Mouse (Mus musculus) forebrain, embryonic 10.5 days (tissue): ENCODE results near the gene Olfr303. TPM values are rescaled to one million over a fixed set of nuclear protein-coding genes. Genes with fewer than 3 reads are reported as not detected.
"Not testable (repeated sequence)": the region's sequence is repeated elsewhere in the genome, so short reads cannot be mapped to it uniquely, and the experiment has no call there.

Source experiments
- DNase-seq: peaks from one replicate; pipeline ENCODE4 v3.0.0-alpha.2; 2017; ENCODE audit warnings: low spot score; ENCODE audit errors: extremely low spot score
- H3K27ac ChIP-seq: fragments of 300-500 bp; sonication (generic); 2 replicates; pipeline ENCODE4 v1.5.1; 2016; ENCODE audit warnings: mild to moderate bottlenecking
- H3K27me3 ChIP-seq: fragments of 300-500 bp; sonication (generic); 2 replicates; pipeline ENCODE4 v1.6.1; 2016; ENCODE audit warnings: mild to moderate bottlenecking; ENCODE audit not compliant: poor library complexity, severe bottlenecking
- H3K36me3 ChIP-seq: fragments of 300-500 bp; sonication (generic); replicated peaks from 2 replicates; pipeline ENCODE4 v1.6.1; 2016; ENCODE audit warnings: mild to moderate bottlenecking, moderate library complexity
- H3K4me1 ChIP-seq: fragments of 300-500 bp; sonication (generic); 2 replicates; pipeline ENCODE4 v1.6.1; 2016
- H3K4me3 ChIP-seq: fragments of 300-500 bp; sonication (generic); 2 replicates; pipeline ENCODE4 v1.5.1; 2016; ENCODE audit warnings: mild to moderate bottlenecking, moderate library complexity
- H3K9me3 ChIP-seq: fragments of 300-500 bp; sonication (generic); 2 replicates; pipeline ENCODE4 v1.6.1; 2016; ENCODE audit warnings: mild to moderate bottlenecking, moderate library complexity
- WGBS: fragments of 180-500 bp; shearing (Covaris S2); methylation state at CpG from one replicate; pipeline ENCODE4 v1.1.7; 2016; 5-methylcytosine and 5-hydroxymethylcytosine counted together
- polyA plus RNA-seq: library from polyadenylated mRNA; unstranded; fragments of >200 nt; fragmentation: Nextera tagmentation; extraction: Ambion mirVana; gene quantifications from 2 replicates; pipeline ENCODE4 v1.2.1, GENCODE M21; 2016

The Olfr303 gene
- not detected in 2 replicates for polyA plus RNA-seq

DNA sequence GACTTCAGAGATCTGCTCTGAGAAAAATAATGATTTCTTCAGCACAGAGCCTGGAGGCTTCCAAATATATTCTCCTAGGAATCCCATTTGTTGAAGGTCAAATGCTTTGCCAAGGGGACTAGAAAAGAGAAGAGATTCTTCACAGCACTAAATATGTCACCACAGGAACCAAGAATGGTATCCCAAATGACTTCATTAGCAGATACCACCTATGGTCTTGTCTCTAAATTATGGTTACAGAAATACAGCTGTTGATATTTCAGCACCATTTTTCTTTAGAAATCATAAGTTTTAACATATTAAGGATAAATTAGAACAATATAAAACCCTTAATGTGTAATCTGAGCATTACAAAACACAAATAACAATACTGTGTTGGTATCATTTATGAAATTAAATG, at the start of gene Olfr303:
Olfr303 (minus strand) TSS at position 101 of the 400 bp plus-strand sequence.
- H3K27me3 ChIP-seq = no peaks in the 10 kb centered on the region

DNA sequence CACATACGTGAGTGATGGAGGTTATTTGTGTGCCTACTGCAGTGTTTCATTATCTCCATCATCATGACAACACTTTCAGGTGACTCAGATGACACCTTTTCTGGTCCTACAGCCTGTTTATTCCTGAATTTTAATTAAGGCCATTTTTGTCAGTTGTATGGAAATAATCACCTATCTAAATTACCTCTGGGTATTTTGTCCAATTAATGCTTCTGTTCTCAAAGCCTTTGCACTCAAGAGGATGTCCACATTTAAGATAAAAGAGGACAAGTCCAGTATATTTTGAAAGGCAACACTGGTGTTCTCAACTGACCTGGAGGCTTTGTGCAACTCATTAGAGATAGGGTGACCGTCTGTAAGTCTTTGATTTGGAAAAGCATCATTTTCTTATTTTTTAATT, 6.0 kb upstream of the Olfr303 start, which contains the start of gene Olfr301:
Olfr301 (plus strand) TSS at position 301 of the 400 bp plus-strand sequence.
- no peaks in the 10 kb centered on the region for H3K27me3 ChIP-seq
- no peaks in the 10 kb centered on the region for H3K4me1 ChIP-seq
- DNase-seq = no peak
- no peak within 1 kb of the TSS for H3K4me3 ChIP-seq
- WGBS = 88% methylated on average over 2 of the region's 2 CpGs
- no peaks in the 10 kb centered on the region for H3K9me3 ChIP-seq
- H3K36me3 ChIP-seq = no peaks in the 10 kb centered on the region
- no peak within 1 kb of the TSS for H3K27ac ChIP-seq

More for the DNA sequence above, at the start of gene Olfr303:
- no peak for DNase-seq
- Histone ChIP-seq H3K4me3 (no peak within 1 kb of the TSS), H3K9me3 (no peaks in the 10 kb centered on the region), H3K36me3 (no peaks in the 10 kb centered on the region), H3K27ac (no peak within 1 kb of the TSS), H3K4me1 (no peaks in the 10 kb centered on the region)

DNA sequence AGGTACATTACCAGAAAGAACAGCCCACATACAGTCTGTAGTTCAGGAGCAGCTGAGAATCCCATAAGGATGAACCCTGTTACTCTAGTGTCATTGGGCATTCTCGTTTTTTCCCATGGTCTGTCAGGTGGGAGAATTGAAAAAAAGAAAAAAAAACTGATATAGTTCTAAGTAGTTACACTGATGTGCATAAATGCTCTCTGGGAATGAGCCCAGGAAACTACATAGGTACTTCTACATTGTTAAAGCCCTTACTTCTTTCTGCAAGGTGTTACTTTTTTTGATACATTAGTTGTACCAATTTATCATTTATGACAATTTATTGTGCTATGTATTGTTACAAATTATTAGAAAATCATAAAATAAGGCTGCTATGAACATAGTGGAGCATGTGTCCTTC, 11.0 kb downstream of the Olfr303 start, which contains the start of gene Olfr304:
Olfr304 (minus strand) TSS at position 101 of the 400 bp plus-strand sequence.
- no peak for DNase-seq
- H3K9me3 ChIP-seq = no peaks in the 10 kb centered on the region
- no peaks in the 10 kb centered on the region for H3K4me1 ChIP-seq
- WGBS = 73% methylated on average over 1 of the region's 1 CpGs
- H3K27ac ChIP-seq = no peak within 1 kb of the TSS
- H3K4me3 ChIP-seq = no peak within 1 kb of the TSS
- no peaks in the 10 kb centered on the region for H3K36me3 ChIP-seq
- no peaks in the 10 kb centered on the region for H3K27me3 ChIP-seq

DNA sequence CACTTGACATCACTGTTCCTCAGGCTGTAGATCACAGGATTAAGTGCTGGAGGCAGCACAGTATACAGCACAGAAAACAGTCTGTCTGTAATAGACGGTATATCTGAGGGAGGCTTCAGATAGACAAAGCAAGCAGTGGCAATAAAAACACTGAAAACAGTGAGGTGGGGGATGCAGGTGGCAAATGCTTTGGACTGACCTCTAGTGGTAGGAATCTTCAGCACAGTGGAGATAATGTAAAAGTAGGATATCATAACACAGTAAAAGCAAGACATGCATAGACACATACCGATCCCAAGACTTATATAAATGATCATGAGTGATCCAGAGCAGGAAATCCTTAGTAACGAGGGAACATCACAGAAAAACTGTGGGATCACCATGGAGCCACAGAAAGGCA, 11.8 kb downstream of the Olfr303 start:
- 79% methylated on average over 3 of the region's 3 CpGs for whole genome bisulfite sequencing
- no peak overlapping the region for H3K27ac ChIP-seq
- no peaks in the 10 kb centered on the region for H3K36me3 ChIP-seq
- no peaks in the 10 kb centered on the region for H3K9me3 ChIP-seq
- no peak overlapping the region for H3K4me3 ChIP-seq
- DNase-seq = no peak
- no peaks in the 10 kb centered on the region for H3K27me3 ChIP-seq
- no peaks in the 10 kb centered on the region for H3K4me1 ChIP-seq

GRCm38 (mm10) chr7:86366828-86367227, 30.8 kb downstream of the Olfr303 start, which contains the start of gene Olfr305:
Gene Olfr305 (minus strand): TSS chr7:86366928.
- H3K9me3 ChIP-seq = no peaks in the 10 kb centered on the region
- DNase-seq = no peak
- H3K27ac ChIP-seq = no peak within 1 kb of the TSS
- H3K4me3 ChIP-seq = no peak within 1 kb of the TSS
- H3K4me1 ChIP-seq = no peaks in the 10 kb centered on the region
- no peaks in the 10 kb centered on the region for H3K27me3 ChIP-seq
- no peaks in the 10 kb centered on the region for H3K36me3 ChIP-seq
- WGBS = 85% methylated on average over 1 of the region's 1 CpGs

GRCm38 (mm10) chr7:86346296-86346695, 51.3 kb downstream of the Olfr303 start:
- not testable (repeated sequence) for H3K27ac ChIP-seq, H3K36me3 ChIP-seq, DNase-seq, H3K4me1 ChIP-seq, H3K4me3 ChIP-seq, H3K9me3 ChIP-seq, H3K27me3 ChIP-seq
- 95% methylated on average over 9 of the region's 9 CpGs for WGBS

DNA sequence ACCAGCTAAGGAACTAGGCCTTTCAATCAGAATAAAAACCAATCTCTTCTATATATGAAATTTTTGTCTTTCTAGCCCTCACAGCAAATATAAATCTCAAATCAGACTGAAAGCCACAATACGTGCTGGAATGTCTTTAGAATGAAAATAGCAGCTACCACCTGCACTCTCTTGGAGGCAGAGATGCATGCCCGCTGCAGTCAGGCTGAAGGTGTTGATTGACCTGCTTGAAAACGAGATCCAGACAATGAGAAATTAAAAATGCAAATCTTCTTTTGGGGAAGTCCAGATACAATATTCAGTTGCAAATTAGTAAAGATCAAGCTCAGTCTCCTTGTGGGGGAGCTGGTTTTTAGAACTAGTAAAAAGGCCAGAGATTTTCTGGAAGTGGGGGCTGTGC, 53.3 kb downstream of the Olfr303 start:
- Histone ChIP-seq H3K36me3 (no peaks in the 10 kb centered on the region), H3K27me3 (no peaks in the 10 kb centered on the region), H3K4me1 (no peaks in the 10 kb centered on the region), H3K27ac (no peak overlapping the region), H3K4me3 (no peak overlapping the region), H3K9me3 (no peaks in the 10 kb centered on the region; the same call in 1 of the 2 replicates)
- DNase-seq = no peak
- 70% methylated on average over 3 of the region's 3 CpGs for WGBS

GRCm38 (mm10) chr7:86342881-86343565, 54.6 kb downstream of the Olfr303 start:
- DNase-seq = no peak
- Histone ChIP-seq H3K27ac (no peak overlapping the region), H3K36me3 (no peaks in the 10 kb centered on the region), H3K4me3 (no peak overlapping the region), H3K9me3 (no peaks in the 10 kb centered on the region), H3K4me1 (no peaks in the 10 kb centered on the region), H3K27me3 (no peaks in the 10 kb centered on the region)
- WGBS = 83% methylated on average over 14 of the region's 14 CpGs

Other genes starting within 250 kb of the Olfr303 start
- not detected in 2 replicates for gene Vmn2r75, start 226.0 kb downstream of the Olfr303 start, polyA plus RNA-seq
- not detected in 2 replicates for gene Vmn2r76, start 151.5 kb downstream of the Olfr303 start, polyA plus RNA-seq
- not detected in 2 replicates for gene Olfr310, start 120.6 kb downstream of the Olfr303 start, polyA plus RNA-seq
- gene Olfr309, start 84.1 kb downstream of the Olfr303 start, polyA plus RNA-seq = not detected in 2 replicates
- not detected in 2 replicates for gene Olfr308, start 72.2 kb downstream of the Olfr303 start, polyA plus RNA-seq
- gene Olfr307, start 60.2 kb downstream of the Olfr303 start, polyA plus RNA-seq = not detected in 2 replicates
- gene Olfr305, start 30.9 kb downstream of the Olfr303 start, polyA plus RNA-seq = not detected in 2 replicates
- not detected in 2 replicates for gene Olfr304, start 11.1 kb downstream of the Olfr303 start, polyA plus RNA-seq
- not detected in 2 replicates for gene Olfr301, start 6.1 kb upstream of the Olfr303 start, polyA plus RNA-seq
- not detected in 2 replicates for gene Olfr299, start 62.1 kb upstream of the Olfr303 start, polyA plus RNA-seq
- not detected in 2 replicates for gene Olfr298, start 94.7 kb upstream of the Olfr303 start, polyA plus RNA-seq
- not detected in 2 replicates for gene Olfr297, start 122.2 kb upstream of the Olfr303 start, polyA plus RNA-seq
- gene Olfr295, start 186.1 kb upstream of the Olfr303 start, polyA plus RNA-seq = not detected in 2 replicates
- not detected in 2 replicates for gene Olfr294, start 218.9 kb upstream of the Olfr303 start, polyA plus RNA-seq